Mouse (Mus musculus) ES-E14 (cell line): ENCODE measurements around the gene Hspa4.

Experiments
- CHD2 ChIP-seq: IDR thresholded peaks from 2 replicates; pipeline ENCODE4 v1.6.1; 2014; ENCODE audit warnings: mild to moderate bottlenecking, low read depth, low read length, inconsistent platforms
- HCFC1 ChIP-seq: IDR thresholded peaks from 2 replicates; pipeline ENCODE4 v1.6.1; 2012; ENCODE audit warnings: low read length, inconsistent platforms, borderline replicate concordance; ENCODE audit not compliant: insufficient read depth
- ZC3H11A ChIP-seq: IDR thresholded peaks from 2 replicates; pipeline ENCODE4 v1.6.1; 2012; ENCODE audit warnings: low read depth, mild to moderate bottlenecking, inconsistent platforms, low read length, borderline replicate concordance
- ZNF384 ChIP-seq: IDR thresholded peaks from 2 replicates; pipeline ENCODE4 v1.6.1; 2012; ENCODE audit warnings: low read depth, low read length, inconsistent platforms

GRCm38 (mm10) chr11:53233590-53233989, 66.7 kb downstream of the Hspa4 start:
- TF ChIP-seq ZC3H11A, result no peak
- no peak for TF ChIP-seq CHD2
- TF ChIP-seq HCFC1, result no peak
- TF ChIP-seq ZNF384, result no peak
